Mouse (Mus musculus) small intestine, adult 2 months (tissue): ENCODE data around the gene Rps18. TPM values are rescaled to one million over a fixed set of nuclear protein-coding genes. Genes with fewer than 3 reads are reported as not detected.
"Not testable (repeated sequence)": the region's sequence is repeated elsewhere in the genome, so short reads cannot be mapped to it uniquely, and the experiment has no call there.

Experiments
- H3K27ac ChIP-seq: fragments of 200-500 bp; 2 replicates; pipeline ENCODE4 v1.5.1; 2012; ENCODE audit warnings: low read depth, low read length, control low read depth, inconsistent platforms; ENCODE audit not compliant: insufficient read depth
- H3K27me3 ChIP-seq: fragments of 200-500 bp; 2 replicates; pipeline ENCODE4 v1.6.1; 2012; ENCODE audit warnings: mild to moderate bottlenecking, moderate library complexity, low read length, inconsistent platforms; ENCODE audit not compliant: control insufficient read depth, insufficient read depth
- H3K36me3 ChIP-seq: fragments of 200-500 bp; 2 replicates; pipeline ENCODE4 v1.6.1; 2012; ENCODE audit warnings: mild to moderate bottlenecking, low read length, control low read depth, inconsistent platforms; ENCODE audit not compliant: control insufficient read depth, insufficient read depth
- H3K4me1 ChIP-seq: fragments of 200-500 bp; 2 replicates; pipeline ENCODE4 v1.6.1; 2012; ENCODE audit warnings: low read length, inconsistent platforms, mixed read lengths; ENCODE audit not compliant: control insufficient read depth, insufficient read depth, insufficient read length
- H3K4me3 ChIP-seq: fragments of 200-500 bp; 2 replicates; pipeline ENCODE4 v1.5.1; 2012; ENCODE audit warnings: low read depth, mild to moderate bottlenecking, control low read depth, inconsistent platforms, low read length, moderate library complexity
- CTCF ChIP-seq: fragments of 200-500 bp; IDR thresholded peaks from 2 replicates; pipeline ENCODE4 v1.5.1; 2012; ENCODE audit warnings: low read depth, mild to moderate bottlenecking, control low read depth, inconsistent platforms, low read length, moderate library complexity, mixed read lengths; ENCODE audit not compliant: insufficient replicate concordance, insufficient read length; ENCODE audit errors: extremely low read depth
- POLR2A ChIP-seq: fragments of 200-500 bp; IDR thresholded peaks from 2 replicates; pipeline ENCODE4 v1.6.1; 2012; ENCODE audit warnings: low read depth, mild to moderate bottlenecking, control low read depth, inconsistent platforms, low read length, moderate library complexity
- WGBS: fragments of 180-500 bp; shearing (Covaris S2); methylation state at CpG from one replicate; pipeline ENCODE4 v1.1.7; 2018; 5-methylcytosine and 5-hydroxymethylcytosine counted together
- polyA plus RNA-seq: library from polyadenylated mRNA; depleted of rRNA; stranded (reverse); fragments of >200 nt; gene quantifications from 2 replicates; pipeline ENCODE4 v1.2.3, GENCODE M21; 2012

The Rps18 gene
- polyA plus RNA-seq, 1 experiment = 509 TPM

DNA sequence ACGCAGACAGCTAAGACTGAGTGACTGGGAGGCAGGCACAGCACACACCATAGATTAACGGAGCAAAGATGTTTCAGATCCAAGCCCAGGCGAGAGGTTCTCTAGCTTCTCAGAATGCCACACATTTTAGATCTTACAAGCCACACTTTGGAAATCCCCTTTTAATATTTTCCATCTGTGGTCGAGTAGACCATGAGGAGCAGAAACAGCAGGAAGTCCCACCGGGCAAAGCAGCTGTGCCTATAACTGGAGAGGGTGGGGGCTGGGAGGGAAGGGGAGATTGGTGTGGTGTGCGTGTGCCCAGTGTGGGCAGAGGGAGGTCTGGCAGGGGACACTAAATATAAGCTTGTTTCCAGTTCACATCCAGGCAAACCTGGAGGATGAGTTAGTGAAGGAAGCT is 1.7 kb upstream of the Rps18 start:
- H3K36me3 ChIP-seq = peaks cover 43% of the 10 kb centered on the region

GRCm38 (mm10) chr17:33956336-33956735 is 535 bp upstream of the Rps18 start:
- H3K27me3 ChIP-seq = no peaks in the 10 kb centered on the region
- peak overlapping the region; percentile 79; the same call in 1 of the 2 replicates for H3K27ac ChIP-seq
- H3K4me1 ChIP-seq = peaks cover 15% of the 10 kb centered on the region
- TF ChIP-seq CTCF (no peak), POLR2A (no peak)
- H3K36me3 ChIP-seq = peaks cover 39% of the 10 kb centered on the region
- 4% methylated on average over 10 of the region's 10 CpGs for WGBS
- peak overlapping the region; percentile 83 for H3K4me3 ChIP-seq

More for the DNA sequence above, 1.7 kb upstream of the Rps18 start:
- H3K27ac ChIP-seq = no peak overlapping the region
- WGBS = 80% methylated on average over 6 of the region's 6 CpGs
- peaks cover 11% of the 10 kb centered on the region; the same call in 1 of the 2 replicates for H3K4me1 ChIP-seq
- TF ChIP-seq CTCF (no peak), POLR2A (no peak)
- no peak overlapping the region for H3K4me3 ChIP-seq
- no peaks in the 10 kb centered on the region for H3K27me3 ChIP-seq

DNA sequence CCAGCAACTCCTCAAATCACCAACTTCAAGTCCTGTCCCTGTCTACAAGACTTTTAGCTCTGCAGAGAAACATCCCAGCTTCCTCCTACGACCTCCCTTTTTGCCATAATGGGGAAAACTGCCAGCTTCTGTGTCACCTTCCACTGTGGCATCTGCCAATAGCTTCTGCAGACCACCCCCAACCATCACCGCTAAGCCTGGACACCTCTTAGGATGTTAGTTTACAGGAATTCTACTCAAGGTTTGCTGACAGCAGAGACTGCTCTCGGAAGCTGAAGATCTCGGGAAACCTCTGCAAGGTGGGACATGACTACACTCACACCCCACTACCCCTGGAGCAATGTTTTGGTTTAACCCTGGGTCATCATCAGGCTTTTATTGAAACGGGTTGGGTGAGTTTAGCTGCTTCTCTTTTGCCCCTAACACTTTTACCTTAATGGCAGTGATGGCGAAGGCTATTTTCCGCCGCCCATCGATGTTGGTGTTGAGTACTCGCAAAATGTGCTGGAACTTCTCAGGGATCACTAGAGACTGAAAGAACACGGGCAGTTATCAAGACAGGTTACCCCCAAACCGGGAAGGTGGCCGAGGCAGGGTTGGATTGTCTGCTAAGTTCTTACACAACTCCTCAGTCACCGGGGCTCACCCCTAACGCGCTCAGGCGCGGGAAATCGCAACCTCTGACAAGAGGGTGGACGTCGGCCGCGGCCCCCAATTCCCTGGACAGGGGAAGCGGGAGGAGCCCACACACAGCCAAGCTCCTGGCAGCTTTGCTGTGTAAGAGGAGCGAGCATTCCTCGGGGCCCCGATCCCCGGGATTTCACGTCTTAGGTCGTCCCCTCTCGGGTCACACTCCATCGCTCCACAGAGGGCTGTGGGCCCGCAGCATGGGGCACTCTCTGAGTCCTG is 901 bp downstream of the Rps18 start:
- Histone ChIP-seq H3K27me3 (no peaks in the 10 kb centered on the region), H3K4me3 (peak overlapping the region; percentile 82), H3K4me1 (peaks cover 24% of the 10 kb centered on the region), H3K36me3 (peaks cover 31% of the 10 kb centered on the region), H3K27ac (peak overlapping the region; percentile 53)
- no peak for TF ChIP-seq POLR2A
- TF ChIP-seq CTCF = no peak
- under 1% methylated on average over 33 of the region's 33 CpGs for WGBS

GRCm38 (mm10) chr17:33953961-33954565 is 1.7 kb downstream of the Rps18 start:
- Histone ChIP-seq H3K4me1 (peaks cover 28% of the 10 kb centered on the region), H3K27me3 (no peaks in the 10 kb centered on the region), H3K4me3 (peak overlapping the region; percentile 82), H3K27ac (no peak overlapping the region), H3K36me3 (peaks cover 24% of the 10 kb centered on the region)
- TF ChIP-seq POLR2A (no peak), CTCF (no peak)
- 17% methylated on average over 5 of the region's 5 CpGs for WGBS

GRCm38 (mm10) chr17:33953310-33953709 is 2.5 kb downstream of the Rps18 start:
- 34% methylated on average over 3 of the region's 3 CpGs for WGBS
- no peak for TF ChIP-seq CTCF
- TF ChIP-seq POLR2A = no peak
- Histone ChIP-seq H3K4me3 (no peak overlapping the region), H3K27ac (no peak overlapping the region), H3K36me3 (peaks cover 19% of the 10 kb centered on the region), H3K27me3 (no peaks in the 10 kb centered on the region), H3K4me1 (peaks cover 35% of the 10 kb centered on the region)

GRCm38 (mm10) chr17:33952879-33953278 is 2.9 kb downstream of the Rps18 start:
- WGBS = 60% methylated on average over 4 of the region's 4 CpGs
- Histone ChIP-seq H3K27me3 (no peaks in the 10 kb centered on the region), H3K27ac (no peak overlapping the region), H3K4me1 (peaks cover 38% of the 10 kb centered on the region), H3K4me3 (no peak overlapping the region), H3K36me3 (peaks cover 17% of the 10 kb centered on the region)
- no peak for TF ChIP-seq CTCF
- TF ChIP-seq POLR2A = no peak

- Histone ChIP-seq H3K36me3 (peaks cover 16% of the 10 kb centered on the region), H3K27ac (peak overlapping the region; percentile 12; the same call in 1 of the 2 replicates), H3K4me3 (peak overlapping the region; percentile 69), H3K4me1 (peaks cover 38% of the 10 kb centered on the region)
- H3K27me3 ChIP-seq = not testable (repeated sequence)
- 61% methylated on average over 13 of the region's 13 CpGs for WGBS
Measured at GRCm38 (mm10) chr17:33952015-33952414, 3.8 kb downstream of the Rps18 start.
